10 mouse cellular contexts compared by ENCODE assay signal in the genomic region with DNA sequence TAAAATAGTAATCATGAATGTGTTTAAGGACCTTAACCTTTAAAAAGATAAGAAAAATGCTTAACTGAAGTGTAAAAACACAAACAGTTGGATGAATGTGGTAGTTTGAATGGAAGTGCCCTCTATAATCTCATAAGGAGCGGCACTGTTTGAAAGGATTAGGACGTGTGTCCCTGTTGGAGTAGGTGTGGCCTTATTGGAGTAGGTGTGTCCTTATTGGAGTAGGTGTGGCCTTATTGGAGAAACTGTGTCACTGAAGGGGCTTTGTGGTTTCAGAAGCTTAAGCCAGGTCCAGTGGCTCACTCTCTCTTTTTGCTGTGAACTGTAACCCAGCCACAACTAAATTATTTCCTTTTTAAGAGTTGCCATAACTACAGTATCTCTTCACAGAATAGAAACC. TPM values are rescaled to one million over a fixed set of nuclear protein-coding genes. Genes with fewer than 3 reads are reported as not detected.
DNase-seq lines count a peak whose midpoint lies in the region; ATAC-seq and TF ChIP-seq lines count a peak whose summit lies in the region.
"Had no signal": no experiment of that assay in that cellular context is flagged by ENCODE, and none has a peak within 500 bp of the region (broad histone marks: within the 10 kb centered on the region; RNA-seq: fewer than 3 reads in every experiment).

No protein-coding gene starts in this region.

- WGBS in forebrain, embryonic 10.5 days: 1% methylated on average over 2 of the region's 2 CpGs
- 2% methylated on average over 2 of the region's 2 CpGs for WGBS in forebrain, embryonic 14.5 days
- 23% methylated on average over 2 of the region's 2 CpGs for WGBS in kidney, embryonic 16.5 days
- 61% methylated on average over 2 of the region's 2 CpGs for WGBS in kidney, adult 2 months
- 2% methylated on average over 2 of the region's 2 CpGs for WGBS in embryonic facial prominence, embryonic 10.5 days

- no peaks in the 10 kb centered on the region for H3K79me2 ChIP-seq in myocyte (ENCODE audit: control insufficient read depth, insufficient read depth)

- no peak for TF ChIP-seq CTCF in kidney, adult 2 months (conservative IDR thresholded peaks at IDR 0.05; ENCODE audit: insufficient read depth, insufficient read length, low read depth, low read length)

- TF ChIP-seq POLR2A in kidney, adult 2 months (IDR thresholded peaks at IDR 0.05; ENCODE audit: low read depth, low read length): no peak
- TF ChIP-seq POLR2A in myocyte (IDR thresholded peaks at IDR 0.05; ENCODE audit: insufficient read length, low read depth): no peak

- peak overlapping the region; percentile 60 for H3K4me3 ChIP-seq in forebrain, embryonic 10.5 days
- no peak overlapping the region for H3K4me3 ChIP-seq in forebrain, embryonic 14.5 days (ENCODE audit: low read depth, low read length)
- H3K4me3 ChIP-seq in kidney, embryonic 16.5 days (ENCODE audit: low read length): no peak overlapping the region
- H3K4me3 ChIP-seq in kidney, adult 2 months (ENCODE audit: insufficient read depth, low read depth, low read length): no peak overlapping the region
- peak overlapping the region; percentile 64 for H3K4me3 ChIP-seq in embryonic facial prominence, embryonic 10.5 days
- peak overlapping the region; percentile 15 for H3K4me3 ChIP-seq in myocyte

- no peak overlapping the region for H3ac ChIP-seq in myocyte (ENCODE audit: control insufficient read depth, insufficient read length)

- no peaks in the 10 kb centered on the region for H3K36me3 ChIP-seq in forebrain, embryonic 10.5 days (replicated peaks)
- no peaks in the 10 kb centered on the region for H3K36me3 ChIP-seq in forebrain, embryonic 14.5 days (ENCODE audit: control insufficient read depth, insufficient read depth, low read length)
- H3K36me3 ChIP-seq in kidney, embryonic 16.5 days (ENCODE audit: insufficient read depth, low read length): no peaks in the 10 kb centered on the region
- H3K36me3 ChIP-seq in kidney, adult 2 months (ENCODE audit: control insufficient read depth, insufficient read depth, low read length): no peaks in the 10 kb centered on the region
- H3K36me3 ChIP-seq in embryonic facial prominence, embryonic 10.5 days (replicated peaks): no peaks in the 10 kb centered on the region
- H3K36me3 ChIP-seq in myocyte (ENCODE audit: control insufficient read depth, insufficient read depth): no peaks in the 10 kb centered on the region

- no peak overlapping the region for H3K27ac ChIP-seq in forebrain, embryonic 10.5 days
- no peak overlapping the region for H3K27ac ChIP-seq in forebrain, embryonic 14.5 days (ENCODE audit: low read depth, low read length)
- no peak overlapping the region for H3K27ac ChIP-seq in kidney, embryonic 16.5 days (ENCODE audit: low read length)
- no peak overlapping the region for H3K27ac ChIP-seq in kidney, adult 2 months (ENCODE audit: insufficient read depth, low read depth, low read length)
- H3K27ac ChIP-seq in embryonic facial prominence, embryonic 10.5 days (replicated peaks): no peak overlapping the region
- H3K27ac ChIP-seq: gastrocnemius, adult 2 months had no signal

- H3K9me3 ChIP-seq in forebrain, embryonic 10.5 days: no peaks in the 10 kb centered on the region
- H3K9me3 ChIP-seq in forebrain, embryonic 14.5 days (replicated peaks; ENCODE audit: control insufficient read depth, low read length): no peaks in the 10 kb centered on the region
- H3K9me3 ChIP-seq in kidney, embryonic 16.5 days (ENCODE audit: low read length): 0 out of 2 replicates have a peak, but pooled peaks cover 3% of the 10 kb centered on the region
- no peaks in the 10 kb centered on the region for H3K9me3 ChIP-seq in embryonic facial prominence, embryonic 10.5 days
- H3K9me3 ChIP-seq: megakaryocyte, embryonic 14.5 days had no signal

- no peak for ATAC-seq in forebrain, embryonic 14.5 days
- ATAC-seq in kidney, embryonic 16.5 days (ENCODE audit: low FRiP score, low TSS enrichment): no peak
- ATAC-seq in megakaryocyte-erythroid progenitor cell, adult 5-6 weeks (replicated peaks; ENCODE audit: low FRiP score, low TSS enrichment, poor library complexity, severe bottlenecking): no peak

- no peak overlapping the region for H3K9ac ChIP-seq in forebrain, embryonic 14.5 days (ENCODE audit: low read length)
- no peak overlapping the region for H3K9ac ChIP-seq in kidney, embryonic 16.5 days (replicated peaks; ENCODE audit: low read length)

- no peak overlapping the region for H3K4me2 ChIP-seq in forebrain, embryonic 14.5 days (ENCODE audit: low read length)
- H3K4me2 ChIP-seq in kidney, embryonic 16.5 days (replicated peaks; ENCODE audit: low read depth, low read length): peak overlapping the region; percentile 65; the same call in 1 of the 2 replicates
- no peak overlapping the region for H3K4me2 ChIP-seq in myocyte (ENCODE audit: low read depth)

- H3K27me3 ChIP-seq in forebrain, embryonic 10.5 days (ENCODE audit: poor library complexity, severe bottlenecking): peaks cover 21% of the 10 kb centered on the region
- peaks cover 7% of the 10 kb centered on the region; the same call in 1 of the 2 replicates for H3K27me3 ChIP-seq in forebrain, embryonic 14.5 days (replicated peaks; ENCODE audit: control insufficient read depth, insufficient read depth, low read length)
- H3K27me3 ChIP-seq in kidney, embryonic 16.5 days (ENCODE audit: insufficient read depth, low read length): peaks cover 19% of the 10 kb centered on the region
- H3K27me3 ChIP-seq in kidney, adult 2 months (replicated peaks; ENCODE audit: control insufficient read depth, insufficient read depth, low read length): no peaks in the 10 kb centered on the region
- H3K27me3 ChIP-seq in embryonic facial prominence, embryonic 10.5 days (replicated peaks; ENCODE audit: low read depth, poor library complexity, severe bottlenecking): peaks cover 21% of the 10 kb centered on the region; the same call in 1 of the 2 replicates
- no peaks in the 10 kb centered on the region for H3K27me3 ChIP-seq in myocyte (ENCODE audit: control insufficient read depth, insufficient read depth, insufficient read length)

- DNase-seq in forebrain, embryonic 10.5 days (ENCODE audit: extremely low spot score, low spot score): no peak
- DNase-seq in forebrain, embryonic 14.5 days (ENCODE audit: low spot score): no peak
- no peak for DNase-seq in kidney, adult 2 months
- DNase-seq in embryonic facial prominence, embryonic 10.5 days (ENCODE audit: low spot score): no peak
- DNase-seq in thymus, postnatal 0 days (ENCODE audit: low spot score): no peak
- DNase-seq: gastrocnemius, adult 2 months had no signal

- peaks cover 12% of the 10 kb centered on the region for H3K4me1 ChIP-seq in forebrain, embryonic 10.5 days
- H3K4me1 ChIP-seq in forebrain, embryonic 14.5 days (ENCODE audit: control insufficient read depth, insufficient read depth, low read length): peaks cover 2% of the 10 kb centered on the region; the same call in 1 of the 2 replicates
- H3K4me1 ChIP-seq in kidney, embryonic 16.5 days (ENCODE audit: insufficient read depth, low read length): peaks cover 5% of the 10 kb centered on the region; the same call in 1 of the 2 replicates
- no peaks in the 10 kb centered on the region for H3K4me1 ChIP-seq in kidney, adult 2 months (ENCODE audit: control insufficient read depth, insufficient read depth, low read length)
- peaks cover 8% of the 10 kb centered on the region for H3K4me1 ChIP-seq in embryonic facial prominence, embryonic 10.5 days

TF ChIP-seq in myocyte, 11 proteins besides CTCF, POLR2A, EP300 and RAD21 (continues in another document):
- TF ChIP-seq REST (IDR thresholded peaks at IDR 0.05; ENCODE audit: insufficient read depth, insufficient read length) (no peak), SRF (IDR thresholded peaks at IDR 0.05; ENCODE audit: control insufficient read depth, insufficient read length, low read depth) (no peak), MYOG (IDR thresholded peaks at IDR 0.05; ENCODE audit: control insufficient read depth in 1 of 3, insufficient read depth in 1 of 3, insufficient read length in 2 of 3, low read depth in 2 of 3) (no peak), POLR2AphosphoS2 (IDR thresholded peaks at IDR 0.05; ENCODE audit: insufficient read length, low read depth) (no peak), MYOD1 (IDR thresholded peaks at IDR 0.05; ENCODE audit: control insufficient read depth in 1 of 3, insufficient read length in 2 of 3, low read depth in 2 of 3) (no peak), E2F4 (IDR thresholded peaks at IDR 0.05; ENCODE audit: insufficient read depth) (no peak), MAX (IDR thresholded peaks at IDR 0.05; ENCODE audit: low read depth) (no peak), TCF12 (IDR thresholded peaks at IDR 0.05; ENCODE audit: insufficient read depth, poor library complexity, severe bottlenecking) (no peak), USF1 (IDR thresholded peaks at IDR 0.05; ENCODE audit: low read depth) (no peak), TCF3 (IDR thresholded peaks at IDR 0.05; ENCODE audit: insufficient read length, low read depth) (no peak)

RNA-seq across cellular contexts. Expression of gene Abt1, which starts 21.0 kb away (rescaled TPM):
- polyA plus RNA-seq in forebrain, embryonic 10.5 days (2016; fragmentation: Nextera tagmentation; extraction: Ambion mirVana): 15.3 and 15.5 TPM in 2 replicates
- 12.9 and 13.8 TPM in 2 replicates for polyA plus RNA-seq in forebrain, embryonic 14.5 days (2014; fragmentation: Nextera tagmentation; extraction: Ambion mirVana)
- 13.7 and 14.6 TPM in 2 replicates for polyA plus RNA-seq in kidney, embryonic 16.5 days (2015; fragmentation: Nextera tagmentation; extraction: Ambion mirVana)
- 3.3 and 3.9 TPM in 2 replicates for polyA plus RNA-seq in kidney, adult 2 months (2012; rRNA removed)
- polyA plus RNA-seq in embryonic facial prominence, embryonic 10.5 days (2016; fragmentation: Nextera tagmentation; extraction: Ambion mirVana): 15.0 and 15.6 TPM in 2 replicates
- 7.4 TPM for polyA plus RNA-seq in myocyte (2012; fragmentation: generic; extraction: Trizol)
- total RNA-seq in megakaryocyte-erythroid progenitor cell, adult 5-6 weeks (2014; fragmentation: Nextera tagmentation): 8.0 and 10.7 TPM in 2 replicates
- 12.8 and 13.7 TPM in 2 replicates for total RNA-seq in megakaryocyte-erythroid progenitor cell, adult 5-6 weeks (2017)
- 13.8 and 15.1 TPM in 2 replicates for polyA plus RNA-seq in thymus, postnatal 0 days (2015; fragmentation: Nextera tagmentation; extraction: Ambion mirVana)

RNA-seq across cellular contexts. Expression of gene Zfp322a, which starts 33.6 kb away (rescaled TPM):
- polyA plus RNA-seq in forebrain, embryonic 10.5 days (2016; fragmentation: Nextera tagmentation; extraction: Ambion mirVana): 57.1 and 58.7 TPM in 2 replicates
- 49.6 and 59.5 TPM in 2 replicates for polyA plus RNA-seq in forebrain, embryonic 14.5 days (2014; fragmentation: Nextera tagmentation; extraction: Ambion mirVana)
- 49.9 and 54.0 TPM in 2 replicates for polyA plus RNA-seq in kidney, embryonic 16.5 days (2015; fragmentation: Nextera tagmentation; extraction: Ambion mirVana)
- polyA plus RNA-seq in kidney, adult 2 months (2012; rRNA removed): 1.1 and 1.9 TPM in 2 replicates
- polyA plus RNA-seq in embryonic facial prominence, embryonic 10.5 days (2016; fragmentation: Nextera tagmentation; extraction: Ambion mirVana): 59.9 and 60.6 TPM in 2 replicates
- 4.3 TPM for polyA plus RNA-seq in myocyte (2012; fragmentation: generic; extraction: Trizol)
- 16.0 and 23.2 TPM in 2 replicates for total RNA-seq in megakaryocyte-erythroid progenitor cell, adult 5-6 weeks (2014; fragmentation: Nextera tagmentation)
- total RNA-seq in megakaryocyte-erythroid progenitor cell, adult 5-6 weeks (2017): 64.7 and 75.8 TPM in 2 replicates
- polyA plus RNA-seq in thymus, postnatal 0 days (2015; fragmentation: Nextera tagmentation; extraction: Ambion mirVana): 33.0 and 34.5 TPM in 2 replicates

Comparison
In these comparisons a context has a peak if more than half of its experiments do, and no peak if none do; other contexts are left out.
1. H3K4me3 ChIP-seq: peak in forebrain, embryonic 10.5 days (single experiment), embryonic facial prominence, embryonic 10.5 days (single experiment) and myocyte (single experiment); none in forebrain, embryonic 14.5 days (single experiment), kidney, embryonic 16.5 days (single experiment) and kidney, adult 2 months (single experiment).